ENCODE assay signal across 8 mouse cellular contexts in the genomic region with DNA sequence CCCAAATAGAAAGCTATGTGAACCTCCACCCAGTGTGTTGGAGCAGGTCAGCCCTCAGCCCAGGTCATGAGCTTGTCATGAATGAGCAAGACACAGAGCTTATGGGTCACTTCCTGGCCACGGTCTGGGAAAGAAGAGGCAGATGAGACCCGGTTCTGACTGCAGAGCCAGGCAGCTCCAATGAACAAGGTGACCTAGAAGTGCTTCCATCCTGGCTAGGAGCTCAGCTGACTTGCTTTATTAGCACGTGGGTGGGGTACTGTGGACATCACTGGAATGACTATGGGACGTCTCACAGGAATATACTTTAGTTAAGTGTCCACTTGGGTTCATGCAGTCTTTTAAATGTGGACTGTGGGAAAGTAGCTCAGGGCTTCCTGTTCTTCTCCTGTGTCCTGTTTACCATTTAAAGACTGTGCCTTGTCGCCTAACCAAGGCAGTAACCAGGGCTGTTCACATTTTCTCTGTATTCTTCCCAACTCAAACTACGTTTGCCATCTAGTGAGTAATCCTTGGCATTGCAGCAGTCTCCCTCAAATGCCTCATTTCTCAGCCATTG.
A peak's percentile ranks its signal among the peaks of the same experiment; 100 is the strongest.
DNase-seq lines count a peak whose midpoint lies in the region; ATAC-seq and TF ChIP-seq lines count a peak whose summit lies in the region.
"Had no signal": no experiment of that assay in that cellular context is flagged by ENCODE, and none has a peak within 500 bp of the region (broad histone marks: within the 10 kb centered on the region; RNA-seq: fewer than 3 reads in every experiment).

No protein-coding gene starts in this region.

- peak; percentile 24 to 27 for DNase-seq in urinary bladder, postnatal 36 days (ENCODE audit: low spot score in 2 of 2)
- DNase-seq in urinary bladder, adult 2 months (ENCODE audit: low spot score), result no peak
- DNase-seq in embryo, embryonic 9.5 days (ENCODE audit: extremely low spot score), result peak; percentile 38
- DNase-seq in heart, postnatal 4 days, result peak; percentile 53
- peak; percentile 14 to 78 for DNase-seq in layer of hippocampus, adult 18-20 months (ENCODE audit: low spot score in 2 of 2)

- no peak for TF ChIP-seq POLR2A in small intestine, adult 2 months (IDR thresholded peaks at IDR 0.05; ENCODE audit: low read depth, low read length)

- peaks cover 52% of the 10 kb centered on the region for H3K36me3 ChIP-seq in small intestine, adult 2 months (ENCODE audit: control insufficient read depth, insufficient read depth, low read length)

- peak overlapping the region; percentile 25; the same call in 1 of the 2 replicates for H3K27ac ChIP-seq in small intestine, adult 2 months (ENCODE audit: insufficient read depth, low read depth, low read length)

- no peak overlapping the region for H3K4me3 ChIP-seq in small intestine, adult 2 months (ENCODE audit: low read depth, low read length)
- H3K4me3 ChIP-seq: erythroblast, embryonic 14.5 days had no signal

- H3K27me3 ChIP-seq in small intestine, adult 2 months (ENCODE audit: control insufficient read depth, insufficient read depth, low read length), result no peaks in the 10 kb centered on the region

- no peak for TF ChIP-seq CTCF in small intestine, adult 2 months (IDR thresholded peaks at IDR 0.05; ENCODE audit: extremely low read depth, insufficient read length, insufficient replicate concordance, low read depth, low read length)

- H3K4me1 ChIP-seq in small intestine, adult 2 months (ENCODE audit: control insufficient read depth, insufficient read depth, insufficient read length, low read length), result peaks cover 3% of the 10 kb centered on the region; the same call in 1 of the 2 replicates

- peak; percentile 76 for ATAC-seq in megakaryocyte progenitor cell, adult 5-6 weeks (replicated peaks; ENCODE audit: poor library complexity)

- 41% methylated on average over 6 of the region's 6 CpGs for WGBS in small intestine, adult 2 months
